Mouse (Mus musculus) left cerebral cortex, adult 8-10 months (tissue): ENCODE measurements around the gene Fam102a. TPM values are rescaled to one million over a fixed set of nuclear protein-coding genes. Genes with fewer than 3 reads are reported as not detected.

ENCODE experiments used
- DNase-seq, 2 experiments: peaks; one replicate each; pipeline ENCODE4 v3.0.0; 2022; ENCODE audit warnings: low spot score in 2 of 2
- total RNA-seq, 4 experiments: library from RNA; stranded (reverse); gene quantifications; 2 replicates each; pipeline ENCODE4 v1.2.4; 2022

The Fam102a gene
- total RNA-seq, 4 experiments from 2014 or later: 69.0 to 78.6 (median 70.5) TPM

GRCm38 (mm10) chr2:32543031-32543449 lies 7.9 kb downstream of the Fam102a start:
- DNase-seq: no peak

GRCm38 (mm10) chr2:32546951-32547350 lies 11.8 kb downstream of the Fam102a start:
- DNase-seq: no peak

- DNase-seq: no peak
Measured at GRCm38 (mm10) chr2:32547380-32547779, 12.2 kb downstream of the Fam102a start.

- no peak for DNase-seq
Measured at GRCm38 (mm10) chr2:32547964-32548739, 13.0 kb downstream of the Fam102a start.

- no peak for DNase-seq
Measured at GRCm38 (mm10) chr2:32549171-32549570, 14.0 kb downstream of the Fam102a start.

- DNase-seq: no peak
Measured at GRCm38 (mm10) chr2:32549764-32550163, 14.6 kb downstream of the Fam102a start.

GRCm38 (mm10) chr2:32551236-32551635 lies 16.1 kb downstream of the Fam102a start:
- no peak for DNase-seq

- DNase-seq: no peak
Measured at GRCm38 (mm10) chr2:32553592-32554148, 18.5 kb downstream of the Fam102a start.

- DNase-seq: no peak
Measured at GRCm38 (mm10) chr2:32555484-32555883, 20.4 kb downstream of the Fam102a start.

GRCm38 (mm10) chr2:32556019-32556418 lies 20.9 kb downstream of the Fam102a start:
- no peak for DNase-seq

- DNase-seq: peak in 1 of 2 experiments; percentile 82
Measured at GRCm38 (mm10) chr2:32559570-32559969, 24.4 kb downstream of the Fam102a start.

- DNase-seq: peak in 1 of 2 experiments; percentile 60
Measured at GRCm38 (mm10) chr2:32566536-32567063, 31.5 kb downstream of the Fam102a start.

- no peak for DNase-seq
Measured at GRCm38 (mm10) chr2:32568149-32568548, 33.0 kb downstream of the Fam102a start.

- DNase-seq: no peak
Measured at GRCm38 (mm10) chr2:32568941-32569340, 33.8 kb downstream of the Fam102a start.

- DNase-seq: peak; percentile 76 to 91
Measured at GRCm38 (mm10) chr2:32570698-32571494, 35.8 kb downstream of the Fam102a start, which contains the start of gene Dpm2. Gene Dpm2 (plus strand): TSS chr2:32570858.

GRCm38 (mm10) chr2:32572196-32572595 lies 37.1 kb downstream of the Fam102a start:
- DNase-seq: no peak

GRCm38 (mm10) chr2:32574497-32574896 lies 39.4 kb downstream of the Fam102a start, which contains the start of gene Pip5kl1:
Gene Pip5kl1 (plus strand): TSS chr2:32574797.
- no peak for DNase-seq

- DNase-seq: peak; percentile 75 to 76
Measured at GRCm38 (mm10) chr2:32574901-32575585, 39.9 kb downstream of the Fam102a start.

- peak; percentile 59 to 73 for DNase-seq
Measured at GRCm38 (mm10) chr2:32575586-32576160, 40.5 kb downstream of the Fam102a start, which contains the start of gene 9430097D07Rik. Gene 9430097D07Rik (minus strand): TSS chr2:32575684.

- no peak for DNase-seq
Measured at GRCm38 (mm10) chr2:32576532-32576931, 41.4 kb downstream of the Fam102a start.
